Mouse (Mus musculus) cerebellum, postnatal 36 days (tissue): ENCODE measurements around the gene Sh3d21.

ENCODE experiments used
- DNase-seq, 2 experiments: peaks; one replicate each; pipeline ENCODE4 v3.0.0; 2021 to 2022; ENCODE audit warnings: mixed read lengths in 2 of 2

Gene Sh3d21

GRCm38 (mm10) chr4:126141021-126141420 is 22.3 kb downstream of the Sh3d21 start:
- no peak for DNase-seq

- DNase-seq, result no peak
These were observed 25.5 kb downstream of the Sh3d21 start for GRCm38 (mm10) chr4:126137773-126138172.

- DNase-seq, result peak in 1 of 2 experiments; percentile 45
These were observed 28.7 kb downstream of the Sh3d21 start for GRCm38 (mm10) chr4:126134639-126135038.

- DNase-seq, result no peak
These were observed 29.1 kb downstream of the Sh3d21 start for GRCm38 (mm10) chr4:126134236-126134635.

- no peak for DNase-seq
These were observed 30.5 kb downstream of the Sh3d21 start for GRCm38 (mm10) chr4:126132636-126133264.

- DNase-seq, result no peak
These were observed 31.8 kb downstream of the Sh3d21 start for GRCm38 (mm10) chr4:126131290-126132121.

GRCm38 (mm10) chr4:126130502-126130901 is 32.8 kb downstream of the Sh3d21 start:
- no peak for DNase-seq

DNA sequence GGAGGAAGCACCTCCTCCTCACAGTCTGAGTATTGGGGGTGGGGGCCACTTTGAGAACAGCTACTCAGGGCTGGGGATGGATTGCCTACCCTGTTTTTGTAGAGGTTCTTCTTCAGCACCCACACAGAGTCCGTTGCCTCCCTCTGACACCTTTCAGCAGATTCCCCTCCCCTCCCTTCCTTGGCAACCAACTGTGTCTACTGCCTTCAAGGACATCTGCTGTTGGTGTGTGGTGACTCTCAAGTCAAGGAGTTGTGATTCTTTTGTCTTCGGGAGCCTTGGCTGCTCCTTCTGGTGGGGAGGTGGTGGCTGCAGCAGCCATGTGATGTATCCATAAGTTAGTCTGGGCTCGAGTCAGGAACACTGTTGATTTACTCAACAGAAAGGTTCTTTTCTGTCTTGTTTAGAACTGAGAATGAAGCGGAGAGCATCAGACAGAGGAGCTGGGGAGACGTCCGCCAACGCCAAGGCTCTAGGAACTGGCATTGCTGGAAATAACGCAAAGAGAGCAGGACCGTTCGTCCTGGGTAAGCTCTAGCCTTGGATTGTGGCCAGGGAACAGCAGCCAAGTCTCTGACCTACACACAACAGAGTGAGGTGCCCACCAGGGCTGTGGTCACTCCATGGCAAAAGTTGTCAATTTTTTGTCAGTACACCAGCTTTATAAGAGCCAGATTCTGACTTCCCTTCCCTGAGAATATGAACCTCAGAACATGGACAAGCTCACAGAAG is 39.8 kb downstream of the Sh3d21 start:
- peak; percentile 41 to 49 for DNase-seq

DNA sequence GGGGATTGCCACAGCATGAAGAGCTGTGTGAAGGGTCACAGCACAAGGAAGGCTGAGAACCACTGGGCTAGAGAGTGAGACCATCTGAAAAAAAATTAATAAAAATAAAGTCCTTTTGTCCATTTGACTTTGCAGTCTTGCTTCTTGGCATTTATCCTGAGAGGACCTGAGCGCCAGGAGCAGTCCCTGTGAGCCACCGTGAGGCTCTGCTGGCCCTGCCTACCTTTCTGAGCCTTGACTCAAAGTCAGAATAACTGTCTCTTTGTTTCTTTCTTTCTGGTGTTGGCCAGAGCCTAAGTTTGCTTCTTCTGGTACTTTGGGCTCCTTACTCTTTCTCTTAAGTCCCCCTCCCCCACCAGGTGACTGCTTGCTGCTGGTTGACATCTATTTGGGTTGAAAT is 42.8 kb downstream of the Sh3d21 start:
- peak; percentile 47 to 55 for DNase-seq

DNA sequence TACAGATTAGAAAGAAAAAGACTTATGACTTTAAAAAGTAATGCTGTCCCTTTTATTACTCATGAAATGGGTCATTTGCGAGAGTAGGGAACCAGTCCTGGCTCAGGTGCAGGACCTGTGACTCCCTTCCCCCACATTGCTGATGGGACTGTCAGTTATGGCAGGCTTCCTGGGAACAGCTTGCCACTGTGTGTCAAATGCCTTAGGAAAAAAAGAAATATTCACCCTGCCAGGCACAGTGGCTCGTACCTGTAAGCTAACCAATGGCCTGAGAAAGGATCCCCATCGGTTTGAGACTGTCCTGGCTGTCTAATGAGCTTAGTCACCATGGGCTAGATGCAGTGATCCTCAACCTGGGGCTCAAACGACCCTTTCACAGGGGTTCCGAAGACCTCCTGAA is 43.2 kb downstream of the Sh3d21 start:
- DNase-seq, result peak; percentile 80 to 81

DNA sequence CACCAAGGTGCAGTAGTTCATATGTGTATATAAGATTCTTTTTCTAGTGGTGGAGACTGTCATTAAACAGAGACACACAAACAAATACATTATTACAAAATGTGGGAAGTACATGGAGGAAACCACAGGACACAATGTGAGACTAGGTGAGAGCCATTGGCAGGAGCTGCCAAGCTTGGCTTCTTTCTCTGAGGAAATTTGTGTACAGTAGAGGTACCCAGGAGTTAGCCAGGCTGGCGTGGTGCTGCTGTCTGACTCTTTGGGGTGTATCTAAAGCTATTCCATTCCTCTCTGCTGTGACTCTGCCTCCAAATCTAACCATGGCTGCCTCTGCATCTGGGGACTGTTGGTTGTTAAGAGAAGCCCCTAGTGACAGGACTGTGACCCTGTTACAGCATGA is 44.2 kb downstream of the Sh3d21 start:
- peak; percentile 35 to 56 for DNase-seq

DNA sequence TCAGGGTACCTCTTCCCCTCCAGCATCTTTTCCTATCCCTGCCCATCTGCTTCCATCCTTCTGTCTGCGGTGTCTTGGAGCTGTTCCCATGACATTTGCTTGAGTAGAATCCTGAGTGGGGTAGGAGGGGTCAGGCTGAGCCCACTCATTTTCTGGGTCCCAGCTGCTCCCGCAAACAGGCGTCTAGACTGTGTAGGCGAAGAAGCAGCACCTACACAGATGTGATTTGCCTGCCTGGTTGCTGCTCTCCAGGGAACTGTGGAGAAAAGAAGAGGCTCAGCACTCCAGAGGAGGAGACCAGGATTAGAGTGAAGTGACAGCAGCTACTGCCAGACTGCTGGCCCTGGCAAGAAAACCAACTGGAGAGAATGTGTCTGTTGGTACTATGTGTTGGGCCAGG is 44.6 kb downstream of the Sh3d21 start:
- peak; percentile 56 to 69 for DNase-seq

GRCm38 (mm10) chr4:126117116-126117515 is 46.2 kb downstream of the Sh3d21 start:
- no peak for DNase-seq

- DNase-seq, result no peak
These were observed 47.3 kb downstream of the Sh3d21 start for GRCm38 (mm10) chr4:126115871-126116521.

GRCm38 (mm10) chr4:126115411-126115810 is 47.9 kb downstream of the Sh3d21 start:
- no peak for DNase-seq

GRCm38 (mm10) chr4:126113943-126114342 is 49.3 kb downstream of the Sh3d21 start:
- DNase-seq, result peak; percentile 67 to 72

- DNase-seq, result peak; percentile 59 to 61
These were observed 50.0 kb downstream of the Sh3d21 start for GRCm38 (mm10) chr4:126113243-126113642.

GRCm38 (mm10) chr4:126111153-126111549 is 52.1 kb downstream of the Sh3d21 start:
- peak in 1 of 2 experiments; percentile 40 for DNase-seq

GRCm38 (mm10) chr4:126110374-126111152 is 52.7 kb downstream of the Sh3d21 start:
- peak; percentile 72 to 74 for DNase-seq

- DNase-seq, result no peak
These were observed 53.5 kb downstream of the Sh3d21 start for GRCm38 (mm10) chr4:126109613-126110373.

DNA sequence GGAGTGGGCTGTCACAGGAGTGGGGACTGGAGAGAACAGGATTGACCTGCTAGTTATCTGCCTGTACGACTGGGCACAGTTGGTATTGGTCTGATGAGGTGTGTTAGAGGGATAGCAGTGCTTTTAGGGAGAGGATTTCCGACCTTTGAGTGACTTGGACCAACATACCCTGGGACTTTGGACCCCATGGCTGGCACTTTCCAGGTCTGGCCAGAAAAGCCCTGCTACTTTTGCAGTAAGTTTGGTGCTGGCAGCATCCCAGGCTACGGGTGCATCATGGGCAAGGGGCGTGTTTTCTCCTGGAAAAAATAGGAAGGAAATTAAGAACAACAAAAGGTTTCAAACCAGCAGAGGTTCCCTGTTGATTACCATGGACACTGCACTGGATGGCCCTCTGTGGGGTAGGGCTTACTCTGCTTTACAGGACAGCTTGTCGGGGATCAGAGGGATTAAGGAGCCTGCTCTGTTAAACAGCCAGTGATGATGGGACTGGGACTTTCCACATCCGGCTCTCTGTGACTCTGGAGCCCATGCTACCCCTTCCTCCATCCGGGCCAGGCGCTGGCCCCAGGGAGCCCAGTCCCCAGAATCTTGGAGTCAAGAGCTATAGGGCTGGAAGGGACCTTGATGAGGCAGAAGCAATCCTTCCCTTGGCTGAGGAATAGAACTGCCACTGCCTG is 55.1 kb downstream of the Sh3d21 start:
- DNase-seq, result no peak
